Mouse (Mus musculus): Measurements from ENCODE around the gene Tom1. TPM values are rescaled to one million over a fixed set of nuclear protein-coding genes. Genes with fewer than 3 reads are reported as not detected.
A peak's percentile ranks its signal among the peaks of the same experiment; 100 is the strongest.

The Tom1 gene
- polyA plus RNA-seq, 1 experiment from 2014 or later = 34.6 TPM

- H3K4me3 ChIP-seq (ENCODE audit: low read depth, low read length) = no peak overlapping the region
- WGBS = 85% methylated on average over 6 of the region's 6 CpGs
- no peaks in the 10 kb centered on the region for H3K9me3 ChIP-seq (ENCODE audit: control insufficient read depth, low read length)
- no peaks in the 10 kb centered on the region for H3K36me3 ChIP-seq (ENCODE audit: control insufficient read depth, insufficient read depth, low read length)
- no peak overlapping the region for H3K4me2 ChIP-seq (ENCODE audit: low read depth, low read length)
- H3K27me3 ChIP-seq (ENCODE audit: control insufficient read depth, insufficient read depth, low read length) = no peaks in the 10 kb centered on the region
- no peaks in the 10 kb centered on the region for H3K4me1 ChIP-seq (ENCODE audit: control insufficient read depth, insufficient read depth, low read length)
- ATAC-seq (ENCODE audit: low read depth) = no peak
- no peak overlapping the region for H3K27ac ChIP-seq (ENCODE audit: low read depth, low read length)
- H3K9ac ChIP-seq (replicated peaks; ENCODE audit: low read depth, low read length) = no peak overlapping the region
Measured at GRCm38 (mm10) chr8:75060022-75060421, 26.5 kb downstream of the Tom1 start.

DNA sequence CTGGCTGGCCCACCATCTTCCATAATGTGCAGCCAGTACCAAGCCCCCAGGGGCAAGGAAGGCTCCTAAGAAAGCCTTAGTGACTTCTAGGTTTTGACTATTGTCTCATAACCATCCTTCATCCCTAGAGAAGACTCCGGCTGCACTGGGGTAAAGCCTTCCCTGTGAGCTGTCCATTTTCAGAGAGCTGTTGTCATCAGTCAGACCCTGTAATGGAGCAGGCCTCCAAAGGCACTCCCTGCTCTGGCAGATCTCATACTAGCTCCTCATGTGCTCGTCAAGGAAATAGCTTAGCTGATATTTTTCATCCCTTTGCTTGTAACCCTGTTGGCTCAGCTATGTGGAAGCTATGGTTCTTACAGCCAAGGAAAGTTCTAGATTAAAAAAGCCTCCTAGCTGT, 27.3 kb downstream of the Tom1 start:
- Histone ChIP-seq H3K4me1 (ENCODE audit: control insufficient read depth, insufficient read depth, low read length) (no peaks in the 10 kb centered on the region), H3K36me3 (ENCODE audit: control insufficient read depth, insufficient read depth, low read length) (no peaks in the 10 kb centered on the region; the same call in 1 of the 2 replicates), H3K4me3 (ENCODE audit: low read depth, low read length) (no peak overlapping the region), H3K27me3 (ENCODE audit: control insufficient read depth, insufficient read depth, low read length) (no peaks in the 10 kb centered on the region), H3K4me2 (ENCODE audit: low read depth, low read length) (no peak overlapping the region), H3K27ac (ENCODE audit: low read depth, low read length) (no peak overlapping the region), H3K9ac (replicated peaks; ENCODE audit: low read depth, low read length) (no peak overlapping the region), H3K9me3 (ENCODE audit: control insufficient read depth, low read length) (no peaks in the 10 kb centered on the region)
- WGBS = 85% methylated on average over 2 of the region's 2 CpGs
- ATAC-seq (ENCODE audit: low read depth) = no peak

DNA sequence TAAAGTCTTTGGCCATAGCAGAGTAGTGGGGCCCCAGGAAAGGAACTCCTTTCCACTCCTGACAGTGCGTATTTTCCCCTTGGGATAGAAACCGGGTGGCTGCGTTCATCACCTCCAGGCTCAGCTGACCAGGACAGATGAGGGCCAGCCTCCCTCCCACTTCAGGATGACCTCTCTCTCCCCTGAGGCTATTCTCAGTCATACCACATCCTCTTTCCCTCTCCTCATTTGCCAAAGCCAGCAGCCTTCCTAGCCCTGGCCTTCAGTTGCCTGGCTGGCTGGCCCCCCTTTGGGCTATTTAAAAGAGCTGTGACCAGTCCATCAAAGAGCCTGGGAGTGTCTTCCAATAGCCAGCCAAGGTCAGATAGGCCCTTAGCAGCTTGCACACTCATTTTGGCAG, 29.8 kb downstream of the Tom1 start:
- 80% methylated on average over 3 of the region's 3 CpGs for WGBS
- no peaks in the 10 kb centered on the region for H3K4me1 ChIP-seq (ENCODE audit: control insufficient read depth, insufficient read depth, low read length)
- no peak overlapping the region for H3K4me2 ChIP-seq (ENCODE audit: low read depth, low read length)
- no peaks in the 10 kb centered on the region for H3K27me3 ChIP-seq (ENCODE audit: control insufficient read depth, insufficient read depth, low read length)
- no peaks in the 10 kb centered on the region; the same call in 1 of the 2 replicates for H3K36me3 ChIP-seq (ENCODE audit: control insufficient read depth, insufficient read depth, low read length)
- no peak overlapping the region for H3K4me3 ChIP-seq (ENCODE audit: low read depth, low read length)
- H3K9ac ChIP-seq (replicated peaks; ENCODE audit: low read depth, low read length) = no peak overlapping the region
- H3K9me3 ChIP-seq (ENCODE audit: control insufficient read depth, low read length) = no peaks in the 10 kb centered on the region
- no peak overlapping the region for H3K27ac ChIP-seq (ENCODE audit: low read depth, low read length)
- no peak for ATAC-seq (ENCODE audit: low read depth)

DNA sequence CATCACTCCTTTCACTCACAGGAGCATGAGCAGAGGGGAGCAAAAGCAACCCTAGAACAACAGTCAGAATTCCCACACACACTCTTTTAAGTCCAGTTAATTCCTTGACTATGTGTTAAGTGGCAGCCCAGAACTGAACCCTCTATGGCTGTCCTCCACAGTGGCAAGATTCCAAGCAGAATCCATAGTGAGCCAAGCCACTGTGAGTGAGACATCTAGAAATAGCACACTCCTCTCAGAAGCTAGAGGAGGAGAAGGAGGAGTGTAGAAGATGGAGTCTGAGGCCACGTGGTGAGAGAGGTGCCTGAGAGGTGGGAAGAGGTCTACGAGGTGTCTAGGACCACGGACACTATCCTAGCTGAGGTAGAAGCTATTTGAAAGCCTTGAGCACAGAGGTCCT, 31.3 kb downstream of the Tom1 start:
- Histone ChIP-seq H3K27me3 (ENCODE audit: control insufficient read depth, insufficient read depth, low read length) (no peaks in the 10 kb centered on the region), H3K4me3 (ENCODE audit: low read depth, low read length) (no peak overlapping the region), H3K36me3 (ENCODE audit: control insufficient read depth, insufficient read depth, low read length) (no peaks in the 10 kb centered on the region; the same call in 1 of the 2 replicates), H3K4me1 (ENCODE audit: control insufficient read depth, insufficient read depth, low read length) (no peaks in the 10 kb centered on the region), H3K9ac (replicated peaks; ENCODE audit: low read depth, low read length) (no peak overlapping the region), H3K27ac (ENCODE audit: low read depth, low read length) (no peak overlapping the region), H3K4me2 (ENCODE audit: low read depth, low read length) (no peak overlapping the region), H3K9me3 (ENCODE audit: control insufficient read depth, low read length) (no peaks in the 10 kb centered on the region)
- ATAC-seq (ENCODE audit: low read depth) = no peak
- WGBS = 97% methylated on average over 3 of the region's 3 CpGs

- Histone ChIP-seq H3K4me2 (ENCODE audit: low read depth, low read length) (no peak overlapping the region), H3K4me1 (ENCODE audit: control insufficient read depth, insufficient read depth, low read length) (no peaks in the 10 kb centered on the region), H3K27ac (ENCODE audit: low read depth, low read length) (no peak overlapping the region), H3K9ac (replicated peaks; ENCODE audit: low read depth, low read length) (no peak overlapping the region), H3K9me3 (ENCODE audit: control insufficient read depth, low read length) (no peaks in the 10 kb centered on the region), H3K36me3 (ENCODE audit: control insufficient read depth, insufficient read depth, low read length) (no peaks in the 10 kb centered on the region; the same call in 1 of the 2 replicates), H3K4me3 (ENCODE audit: low read depth, low read length) (no peak overlapping the region), H3K27me3 (ENCODE audit: control insufficient read depth, insufficient read depth, low read length) (no peaks in the 10 kb centered on the region)
- 87% methylated on average over 6 of the region's 6 CpGs for WGBS
- ATAC-seq (ENCODE audit: low read depth) = no peak
Measured at GRCm38 (mm10) chr8:75067287-75067686, 33.8 kb downstream of the Tom1 start.

GRCm38 (mm10) chr8:75070297-75070696, 36.8 kb downstream of the Tom1 start:
- Histone ChIP-seq H3K4me2 (ENCODE audit: low read depth, low read length) (no peak overlapping the region), H3K4me1 (ENCODE audit: control insufficient read depth, insufficient read depth, low read length) (no peaks in the 10 kb centered on the region), H3K9me3 (ENCODE audit: control insufficient read depth, low read length) (no peaks in the 10 kb centered on the region), H3K27me3 (ENCODE audit: control insufficient read depth, insufficient read depth, low read length) (no peaks in the 10 kb centered on the region), H3K9ac (replicated peaks; ENCODE audit: low read depth, low read length) (no peak overlapping the region), H3K4me3 (ENCODE audit: low read depth, low read length) (no peak overlapping the region), H3K36me3 (ENCODE audit: control insufficient read depth, insufficient read depth, low read length) (no peaks in the 10 kb centered on the region; the same call in 1 of the 2 replicates), H3K27ac (ENCODE audit: low read depth, low read length) (no peak overlapping the region)
- no peak for ATAC-seq (ENCODE audit: low read depth)
- 82% methylated on average over 1 of the region's 1 CpGs for WGBS

DNA sequence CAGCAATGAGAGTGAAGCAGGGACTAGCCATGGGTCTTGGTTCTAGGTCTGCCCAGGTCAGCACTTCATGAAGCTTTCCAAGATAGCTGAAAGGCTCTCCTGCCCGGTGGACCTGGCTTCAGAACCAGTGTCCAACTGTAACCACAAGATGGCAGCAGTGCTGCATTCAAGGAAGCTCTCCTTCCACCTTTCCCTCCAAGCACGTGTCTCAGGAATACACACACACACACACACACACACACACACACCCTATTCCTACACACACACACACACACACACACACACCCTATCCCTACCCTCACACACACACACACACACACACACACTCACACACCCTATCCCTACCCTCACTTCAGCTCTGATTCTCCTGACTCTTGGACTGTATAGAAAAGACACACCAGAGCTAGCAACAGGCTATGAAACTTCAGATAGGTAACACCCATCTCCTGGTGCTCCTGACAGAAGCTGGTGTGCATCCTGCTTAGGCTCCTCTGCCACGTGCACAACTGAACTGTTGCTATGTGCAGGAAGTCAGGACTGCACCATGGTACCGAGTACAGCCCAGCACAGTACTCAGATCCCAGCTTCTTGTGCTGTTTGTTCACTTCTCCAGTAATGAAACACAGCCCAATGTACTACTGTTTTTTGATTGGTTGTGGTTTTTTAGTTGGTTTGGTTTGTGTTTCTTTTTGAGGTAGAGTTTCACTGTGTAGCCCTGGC, 38.3 kb downstream of the Tom1 start:
- H3K4me3 ChIP-seq (ENCODE audit: low read depth, low read length) = no peak overlapping the region
- H3K4me2 ChIP-seq (ENCODE audit: low read depth, low read length) = no peak overlapping the region
- H3K27me3 ChIP-seq (ENCODE audit: control insufficient read depth, insufficient read depth, low read length) = no peaks in the 10 kb centered on the region
- no peaks in the 10 kb centered on the region for H3K9me3 ChIP-seq (ENCODE audit: control insufficient read depth, low read length)
- WGBS = 29% methylated on average over 4 of the region's 4 CpGs
- no peaks in the 10 kb centered on the region for H3K36me3 ChIP-seq (ENCODE audit: control insufficient read depth, insufficient read depth, low read length)
- no peak overlapping the region for H3K27ac ChIP-seq (ENCODE audit: low read depth, low read length)
- no peak overlapping the region for H3K9ac ChIP-seq (replicated peaks; ENCODE audit: low read depth, low read length)
- ATAC-seq (ENCODE audit: low read depth) = peak; percentile 93
- no peaks in the 10 kb centered on the region for H3K4me1 ChIP-seq (ENCODE audit: control insufficient read depth, insufficient read depth, low read length)

DNA sequence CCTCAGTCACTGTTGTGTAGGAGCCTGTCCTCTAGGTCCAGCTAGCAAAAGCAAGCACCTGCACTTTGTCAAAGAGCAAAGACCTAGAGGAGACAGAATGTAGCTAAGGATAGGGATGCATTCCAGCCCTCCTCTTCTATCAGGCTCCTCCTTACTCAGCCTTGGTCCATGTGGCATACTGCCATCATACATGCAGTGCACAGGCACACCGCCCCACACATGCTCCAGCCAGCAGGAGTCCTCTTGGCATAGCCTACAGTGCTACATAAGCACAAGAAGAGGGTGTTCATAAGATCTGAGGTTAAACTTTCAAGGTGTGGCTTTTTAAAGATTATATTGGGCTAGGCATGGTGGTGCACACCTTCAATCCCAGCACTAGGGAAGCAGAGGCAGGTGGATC, 41.4 kb downstream of the Tom1 start:
- H3K9ac ChIP-seq (replicated peaks; ENCODE audit: low read depth, low read length) = no peak overlapping the region
- H3K9me3 ChIP-seq (ENCODE audit: control insufficient read depth, low read length) = no peaks in the 10 kb centered on the region
- 100% methylated on average over 1 of the region's 1 CpGs for WGBS
- no peak overlapping the region for H3K4me2 ChIP-seq (ENCODE audit: low read depth, low read length)
- no peaks in the 10 kb centered on the region for H3K36me3 ChIP-seq (ENCODE audit: control insufficient read depth, insufficient read depth, low read length)
- no peak for ATAC-seq (ENCODE audit: low read depth)
- H3K4me1 ChIP-seq (ENCODE audit: control insufficient read depth, insufficient read depth, low read length) = no peaks in the 10 kb centered on the region
- no peaks in the 10 kb centered on the region for H3K27me3 ChIP-seq (ENCODE audit: control insufficient read depth, insufficient read depth, low read length)
- H3K27ac ChIP-seq (ENCODE audit: low read depth, low read length) = no peak overlapping the region
- H3K4me3 ChIP-seq (ENCODE audit: low read depth, low read length) = no peak overlapping the region

GRCm38 (mm10) chr8:75078215-75078614, 44.7 kb downstream of the Tom1 start:
- WGBS = 86% methylated on average over 1 of the region's 1 CpGs
- Histone ChIP-seq H3K4me1 (ENCODE audit: control insufficient read depth, insufficient read depth, low read length) (no peaks in the 10 kb centered on the region), H3K4me3 (ENCODE audit: low read depth, low read length) (no peak overlapping the region), H3K9me3 (ENCODE audit: control insufficient read depth, low read length) (no peaks in the 10 kb centered on the region), H3K27ac (ENCODE audit: low read depth, low read length) (no peak overlapping the region), H3K27me3 (ENCODE audit: control insufficient read depth, insufficient read depth, low read length) (no peaks in the 10 kb centered on the region), H3K36me3 (ENCODE audit: control insufficient read depth, insufficient read depth, low read length) (no peaks in the 10 kb centered on the region), H3K4me2 (ENCODE audit: low read depth, low read length) (no peak overlapping the region), H3K9ac (replicated peaks; ENCODE audit: low read depth, low read length) (no peak overlapping the region)
- ATAC-seq (ENCODE audit: low read depth) = no peak
